11 mouse cellular contexts compared by ENCODE assay signal in the genomic region with DNA sequence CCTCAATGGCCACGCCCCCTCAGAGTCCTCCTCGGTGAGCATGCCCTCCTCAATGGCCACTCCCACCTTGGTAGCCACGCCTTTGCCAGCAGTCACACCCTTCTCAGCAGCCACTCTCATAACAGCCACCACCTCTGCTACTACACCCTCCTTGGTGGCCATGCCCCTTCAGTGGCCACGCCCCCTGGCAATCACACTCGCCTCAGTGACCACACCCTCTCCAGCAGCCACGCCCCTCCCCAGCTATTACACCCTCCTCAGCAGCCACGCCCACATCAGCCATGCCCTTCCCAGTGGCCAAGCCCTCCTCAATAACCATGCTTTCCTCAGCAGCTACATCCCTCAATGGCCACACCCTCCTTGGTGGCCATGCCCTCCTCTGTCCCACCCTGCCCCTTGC.
DNase-seq lines count a peak whose midpoint lies in the region; ATAC-seq and TF ChIP-seq lines count a peak whose summit lies in the region.
"Had no signal": no experiment of that assay in that cellular context is flagged by ENCODE, and none has a peak within 500 bp of the region (broad histone marks: within the 10 kb centered on the region; RNA-seq: fewer than 3 reads in every experiment).

No protein-coding gene starts in this region.

- H3K4me2 ChIP-seq in heart, embryonic 12.5 days = no peak overlapping the region
- H3K4me2 ChIP-seq in CH12.LX (ENCODE audit: insufficient read depth, low read depth, poor library complexity, severe bottlenecking) = no peak overlapping the region
- H3K4me2 ChIP-seq in embryonic facial prominence, embryonic 13.5 days = no peak overlapping the region
- no peak overlapping the region for H3K4me2 ChIP-seq in midbrain, embryonic 14.5 days (ENCODE audit: low read length)
- H3K4me2 ChIP-seq: limb, embryonic 13.5 days had no signal

- no peak overlapping the region for H3K4me3 ChIP-seq in heart, embryonic 12.5 days
- no peak overlapping the region for H3K4me3 ChIP-seq in CH12.LX (replicated peaks in 1 of 3; ENCODE audit: low read depth in 2 of 3, low read length in 2 of 3, poor library complexity in 1 of 3)
- H3K4me3 ChIP-seq in embryonic facial prominence, embryonic 13.5 days = no peak overlapping the region
- H3K4me3 ChIP-seq in midbrain, embryonic 14.5 days (replicated peaks; ENCODE audit: low read depth, low read length) = no peak overlapping the region
- H3K4me3 ChIP-seq: limb, embryonic 13.5 days had no signal

- no peak overlapping the region for H3K27ac ChIP-seq in heart, embryonic 12.5 days (ENCODE audit: poor library complexity, severe bottlenecking)
- no peak overlapping the region for H3K27ac ChIP-seq in CH12.LX (ENCODE audit: insufficient read depth, low read depth)
- no peak overlapping the region for H3K27ac ChIP-seq in embryonic facial prominence, embryonic 13.5 days
- no peak overlapping the region for H3K27ac ChIP-seq in midbrain, embryonic 14.5 days (replicated peaks; ENCODE audit: low read depth, low read length)
- H3K27ac ChIP-seq: limb, embryonic 13.5 days had no signal

- in situ Hi-C loops in CH12.LX (cut with MboI; ENCODE audit: low pct_ligation_motif_present, low pct_unique_long_range_greater_than_20kb, low sequenced_read_pairs) = no loop called here

- TF ChIP-seq POLR2A in CH12.LX (IDR thresholded peaks at IDR 0.05; ENCODE audit: low read depth, low read length) = no peak

- no peaks in the 10 kb centered on the region for H3K9me3 ChIP-seq in heart, embryonic 12.5 days (replicated peaks)
- no peaks in the 10 kb centered on the region for H3K9me3 ChIP-seq in CH12.LX (replicated peaks; ENCODE audit: low read length)
- H3K9me3 ChIP-seq in embryonic facial prominence, embryonic 13.5 days = no peaks in the 10 kb centered on the region
- H3K9me3 ChIP-seq in midbrain, embryonic 14.5 days (ENCODE audit: control insufficient read depth, low read length) = no peaks in the 10 kb centered on the region
- H3K9me3 ChIP-seq: limb, embryonic 13.5 days had no signal

- no peaks in the 10 kb centered on the region for H3K79me2 ChIP-seq in CH12.LX (replicated peaks; ENCODE audit: control insufficient read depth, extremely low read depth, insufficient read depth, poor library complexity, severe bottlenecking)

- no peak overlapping the region for H3K9ac ChIP-seq in heart, embryonic 12.5 days
- H3K9ac ChIP-seq in CH12.LX (ENCODE audit: insufficient read depth, low read depth) = no peak overlapping the region
- no peak overlapping the region for H3K9ac ChIP-seq in embryonic facial prominence, embryonic 13.5 days
- H3K9ac ChIP-seq in midbrain, embryonic 14.5 days (replicated peaks; ENCODE audit: low read length) = no peak overlapping the region
- H3K9ac ChIP-seq: limb, embryonic 13.5 days had no signal

- peaks cover 14% of the 10 kb centered on the region; the same call in 1 of the 2 replicates for H3K36me3 ChIP-seq in heart, embryonic 12.5 days
- H3K36me3 ChIP-seq in CH12.LX (replicated peaks in 1 of 2; ENCODE audit: control insufficient read depth in 1 of 2, insufficient read depth in 1 of 2, low read length in 1 of 2) = no peaks in the 10 kb centered on the region
- H3K36me3 ChIP-seq in embryonic facial prominence, embryonic 13.5 days = peaks cover 60% of the 10 kb centered on the region
- peaks cover 38% of the 10 kb centered on the region for H3K36me3 ChIP-seq in midbrain, embryonic 14.5 days (ENCODE audit: control insufficient read depth, insufficient read depth, low read length)

- 42% methylated on average over 7 of the region's 7 CpGs for WGBS in heart, embryonic 12.5 days
- WGBS in embryonic facial prominence, embryonic 13.5 days = 43% methylated on average over 7 of the region's 7 CpGs
- WGBS in midbrain, embryonic 14.5 days = 48% methylated on average over 7 of the region's 7 CpGs

- TF ChIP-seq CTCF in CH12.LX (conservative IDR thresholded peaks at IDR 0.05 in 1 of 2, IDR thresholded peaks at IDR 0.05 in 1 of 2; ENCODE audit: low read depth in 2 of 2, low read length in 2 of 2) = no peak

- peak; percentile 41 for ATAC-seq in heart, embryonic 12.5 days (ENCODE audit: insufficient number of reproducible peaks, low FRiP score)
- 0 out of 2 replicates have a peak, but pooled peaks have one; percentile 44 for ATAC-seq in embryonic facial prominence, embryonic 13.5 days (ENCODE audit: insufficient number of reproducible peaks, insufficient read depth, low FRiP score, low TSS enrichment, low read depth)
- ATAC-seq in midbrain, embryonic 14.5 days (ENCODE audit: low FRiP score, low TSS enrichment) = no peak
- ATAC-seq: Patski had no signal

- H3K27me3 ChIP-seq in heart, embryonic 12.5 days (replicated peaks) = 0 out of 2 replicates have a peak, but pooled peaks cover 5% of the 10 kb centered on the region
- H3K27me3 ChIP-seq in CH12.LX (replicated peaks) = peaks cover 21% of the 10 kb centered on the region
- H3K27me3 ChIP-seq in embryonic facial prominence, embryonic 13.5 days = no peaks in the 10 kb centered on the region
- no peaks in the 10 kb centered on the region for H3K27me3 ChIP-seq in midbrain, embryonic 14.5 days (ENCODE audit: control insufficient read depth, insufficient read depth, low read length)
- H3K27me3 ChIP-seq: limb, embryonic 13.5 days; Patski had no signal

- no peak for DNase-seq in heart, adult 18-20 months
- peak; percentile 77 for DNase-seq in CH12.LX (ENCODE audit: extremely low read depth)
- DNase-seq in lung, postnatal 36 days = peak; percentile 28
- DNase-seq in midbrain, embryonic 14.5 days = no peak
- DNase-seq in frontal cortex, postnatal 25 days (ENCODE audit: low spot score in 2 of 2) = no peak
- no peak for DNase-seq in urinary bladder, postnatal 36 days (ENCODE audit: low spot score in 2 of 2)
- DNase-seq: cerebellum, adult 9-11 months had no signal

- no peak for TF ChIP-seq RAD21 in CH12.LX (IDR thresholded peaks at IDR 0.05; ENCODE audit: low read depth, low read length)

- dilution Hi-C loops in CH12.LX (cut with MboI; ENCODE audit: extremely low pct_ligation_motif_present, extremely low pct_unique_long_range_greater_than_20kb, low sequenced_read_pairs) = no loop called here

- H3K4me1 ChIP-seq in heart, embryonic 12.5 days (replicated peaks) = peaks cover 32% of the 10 kb centered on the region
- peaks cover 4 to 5% of the 10 kb centered on the region in 2 experiments; a peak in 2 of 4 replicates for H3K4me1 ChIP-seq in CH12.LX (ENCODE audit: control insufficient read depth in 1 of 2, insufficient read depth in 2 of 2)
- H3K4me1 ChIP-seq in embryonic facial prominence, embryonic 13.5 days = peaks cover 42% of the 10 kb centered on the region
- peaks cover 17% of the 10 kb centered on the region for H3K4me1 ChIP-seq in midbrain, embryonic 14.5 days (ENCODE audit: control insufficient read depth, insufficient read depth, low read length)

- no peak for TF ChIP-seq EP300 in CH12.LX (IDR thresholded peaks at IDR 0.05; ENCODE audit: low read length)

TF ChIP-seq in CH12.LX, 34 proteins besides CTCF, POLR2A, EP300 and RAD21:
- no peak for TF ChIP-seq SMC3 (IDR thresholded peaks at IDR 0.05; ENCODE audit: low read depth, low read length)
- 0 out of 2 replicates have a peak, but pooled peaks have one; percentile 20 for TF ChIP-seq NRF1 (IDR thresholded peaks at IDR 0.05; ENCODE audit: low read depth, low read length)

Comparison
In these comparisons a context has a peak if more than half of its experiments do, and no peak if none do; other contexts are left out.
1. DNase-seq: peak in CH12.LX (single experiment) and lung, postnatal 36 days (single experiment); none in heart, adult 18-20 months (0 of 2), midbrain, embryonic 14.5 days (single experiment), frontal cortex, postnatal 25 days (0 of 2) and urinary bladder, postnatal 36 days (0 of 2).